Mouse (Mus musculus) common myeloid progenitor, adult 5-6 weeks (primary cell): ENCODE data around the gene Adipoq. TPM values are rescaled to one million over a fixed set of nuclear protein-coding genes. Genes with fewer than 3 reads are reported as not detected.
"Not testable (repeated sequence)": the region's sequence is repeated elsewhere in the genome, so short reads cannot be mapped to it uniquely, and the experiment has no call there.

ENCODE experiments used
- ATAC-seq: replicated peaks from 2 replicates; pipeline ENCODE4 v1.8.0; 2016; ENCODE audit warnings: low read depth, mild to moderate bottlenecking, moderate TSS enrichment, inconsistent platforms; ENCODE audit not compliant: poor library complexity, severe bottlenecking
- total RNA-seq: library from RNA; stranded (forward); fragments of 200-1000, 187-1606 nt; gene quantifications from 2 replicates; pipeline ENCODE4 v1.2.3, GENCODE M21; 2017

Gene Adipoq
- not detected in 2 replicates for total RNA-seq

- ATAC-seq: no peak
Observed at GRCm38 (mm10) chr16:23146280-23146679, at the start of gene Adipoq. Adipoq (plus strand) TSS chr16:23146536.

DNA sequence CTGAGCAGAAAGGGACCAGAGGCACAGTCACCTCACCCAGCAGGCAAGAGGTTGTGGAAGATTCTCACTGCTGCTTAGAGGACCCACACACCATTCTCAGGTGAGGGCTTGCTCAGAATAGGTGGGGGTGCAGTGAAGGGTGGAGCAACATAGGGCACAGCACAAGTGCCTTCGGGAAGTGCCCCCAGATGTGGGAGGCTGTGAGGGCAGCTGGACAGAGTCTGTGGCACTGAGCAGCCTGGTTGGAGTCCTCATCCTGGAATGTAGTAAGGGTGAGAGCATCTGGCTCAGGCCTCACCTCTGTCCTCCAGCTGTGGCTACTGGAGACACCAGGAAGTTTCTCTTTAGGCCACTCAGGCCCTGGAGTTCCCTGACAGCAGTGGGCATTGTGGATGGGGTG, 49.5 kb upstream of the Adipoq start:
- not testable (repeated sequence) for ATAC-seq

DNA sequence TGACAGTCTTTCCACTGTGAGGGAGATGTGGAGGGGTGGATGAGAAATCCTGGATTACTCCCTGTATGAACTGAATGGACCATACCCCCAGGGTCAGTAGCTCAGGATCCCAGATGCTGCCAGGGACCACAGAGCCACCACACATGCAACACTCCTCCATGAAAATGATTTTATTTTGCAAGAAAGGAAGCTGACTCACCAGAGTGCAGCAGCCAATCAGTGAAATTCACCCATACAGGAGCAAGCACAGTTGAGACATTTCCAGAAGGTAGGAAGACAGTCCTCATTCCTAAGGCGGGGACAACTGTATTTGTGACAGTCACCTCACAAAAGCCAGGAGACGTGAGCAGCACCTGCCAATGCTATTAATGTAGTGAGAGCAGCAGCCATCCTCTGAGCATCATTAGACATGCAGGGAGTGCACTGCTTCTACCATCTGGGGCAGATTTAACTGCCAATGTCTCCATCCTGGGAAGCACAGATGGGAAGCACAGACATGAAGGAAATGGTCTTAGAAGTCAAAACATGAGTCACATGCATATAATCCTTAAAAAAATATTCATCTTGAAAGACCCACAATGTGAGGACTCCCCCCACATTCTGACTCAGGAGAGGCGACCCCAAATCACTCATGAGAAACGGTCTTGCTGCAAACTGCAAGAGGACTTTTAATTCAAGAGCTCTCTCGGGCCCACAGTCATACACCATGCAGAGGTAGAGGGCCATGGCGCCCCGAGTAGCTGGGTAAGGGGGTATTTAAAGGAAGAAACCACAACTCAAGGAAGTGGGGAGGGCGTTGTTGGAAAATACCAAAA, 48.8 kb upstream of the Adipoq start:
- not testable (repeated sequence) for ATAC-seq

DNA sequence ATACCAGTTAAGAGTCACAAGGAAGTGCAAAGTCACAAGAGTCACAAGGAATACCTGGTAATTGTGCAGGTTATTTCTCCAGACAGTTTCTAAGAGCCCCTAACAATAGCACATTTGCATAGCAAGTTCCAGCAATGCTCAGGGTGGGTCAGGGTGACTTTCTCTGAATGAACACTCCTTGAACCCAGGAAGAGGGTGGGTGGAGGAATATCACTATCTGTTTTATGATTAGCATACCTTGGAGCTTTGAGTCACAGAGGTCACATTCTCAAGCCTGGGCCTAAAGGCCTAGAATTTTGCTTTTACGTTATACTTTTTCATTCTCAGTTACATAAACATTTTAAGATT, 48.3 kb upstream of the Adipoq start:
- ATAC-seq: not testable (repeated sequence)

GRCm38 (mm10) chr16:23099632-23100031, 46.7 kb upstream of the Adipoq start:
- no peak for ATAC-seq

GRCm38 (mm10) chr16:23100099-23100575, 46.2 kb upstream of the Adipoq start:
- ATAC-seq: peak; percentile 19; the same call in 1 of the 2 replicates

- ATAC-seq: peak; percentile 69
Observed at GRCm38 (mm10) chr16:23100613-23101012, 45.7 kb upstream of the Adipoq start.

DNA sequence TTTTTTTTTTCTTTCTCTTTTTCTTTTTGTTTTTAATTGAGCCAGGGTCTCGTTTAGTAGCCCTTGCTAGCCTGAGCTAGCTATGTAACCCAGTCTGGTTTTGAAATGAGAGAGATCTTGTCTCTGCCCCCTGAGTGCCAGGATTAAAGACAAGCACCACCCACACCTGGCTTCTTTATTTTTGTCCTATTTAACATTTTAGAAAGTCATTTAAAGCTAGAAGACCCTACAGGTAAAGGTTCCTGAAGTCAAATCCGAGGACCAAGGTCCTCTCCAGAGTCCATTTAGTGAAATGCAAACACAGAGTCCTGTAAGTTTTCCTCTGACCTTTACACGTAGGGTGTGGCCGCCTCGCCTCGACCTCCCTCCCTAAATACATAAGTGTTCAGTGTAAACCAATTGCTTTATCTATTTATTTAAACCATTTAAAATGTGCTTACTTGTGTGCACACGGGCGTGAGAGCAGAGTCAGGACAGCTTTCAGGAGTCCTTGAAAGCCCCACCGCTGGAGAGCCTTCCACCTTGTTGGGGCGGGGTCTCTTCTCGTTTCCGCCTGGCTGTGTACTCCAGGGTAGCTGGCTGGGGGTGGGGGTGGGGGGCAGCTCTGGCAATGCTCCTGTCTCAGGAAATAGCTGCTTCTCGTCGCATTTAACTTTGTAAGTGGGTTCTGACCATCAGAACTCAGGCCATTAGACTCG, 43.8 kb upstream of the Adipoq start:
- ATAC-seq: no peak

DNA sequence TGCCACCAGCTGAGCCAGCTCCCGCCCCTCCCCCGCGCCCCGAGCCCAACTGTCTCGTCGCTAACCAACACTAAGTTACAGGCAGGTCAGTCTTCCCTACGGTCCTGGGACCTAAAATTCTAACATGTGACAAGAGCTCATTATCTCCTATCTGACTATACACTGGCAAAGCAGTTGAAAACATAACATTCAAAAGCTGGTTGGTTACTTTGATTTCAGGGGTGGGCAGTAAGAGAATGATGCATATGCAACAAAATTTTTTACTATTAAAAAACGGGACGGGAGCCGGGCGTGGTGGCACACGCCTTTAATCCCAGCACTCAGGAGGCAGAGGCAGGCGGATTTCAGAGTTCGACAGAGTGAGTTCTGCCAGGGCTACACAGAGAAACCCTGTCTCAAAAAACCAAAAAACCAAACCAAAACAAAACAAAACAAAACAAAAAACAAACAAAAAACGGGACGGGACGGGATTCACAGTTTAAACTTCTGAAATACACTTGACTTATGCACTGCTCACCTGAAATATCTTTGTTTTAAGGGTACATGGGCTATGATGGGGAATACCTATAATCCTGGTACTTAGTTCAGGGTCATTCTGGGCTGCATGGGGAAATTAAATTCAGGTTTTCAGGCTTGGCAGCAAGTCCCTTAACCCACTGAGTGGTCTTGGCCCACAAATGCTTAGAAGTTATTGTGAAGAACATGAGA, 43.1 kb upstream of the Adipoq start:
- ATAC-seq: no peak

GRCm38 (mm10) chr16:23103841-23104240, 42.5 kb upstream of the Adipoq start:
- no peak for ATAC-seq

DNA sequence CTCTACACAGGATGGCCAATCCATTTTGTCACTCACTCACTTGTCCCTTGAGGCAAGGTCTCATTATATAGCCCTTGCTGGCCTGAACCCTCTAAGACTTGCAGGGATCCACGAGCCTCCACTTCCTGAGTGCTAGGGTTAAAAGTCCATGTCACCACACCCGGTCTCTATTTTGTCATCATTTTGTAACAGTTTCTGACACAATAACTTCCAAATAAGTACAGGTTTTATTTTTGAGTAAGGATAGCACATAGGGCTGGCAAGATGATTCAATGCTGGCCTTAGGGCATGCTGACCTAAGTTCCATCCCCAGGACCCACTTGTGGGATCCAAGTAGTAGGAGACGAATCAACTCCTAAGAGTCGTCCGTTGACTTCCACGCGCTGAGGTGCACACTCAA, 40.2 kb upstream of the Adipoq start:
- no peak for ATAC-seq

DNA sequence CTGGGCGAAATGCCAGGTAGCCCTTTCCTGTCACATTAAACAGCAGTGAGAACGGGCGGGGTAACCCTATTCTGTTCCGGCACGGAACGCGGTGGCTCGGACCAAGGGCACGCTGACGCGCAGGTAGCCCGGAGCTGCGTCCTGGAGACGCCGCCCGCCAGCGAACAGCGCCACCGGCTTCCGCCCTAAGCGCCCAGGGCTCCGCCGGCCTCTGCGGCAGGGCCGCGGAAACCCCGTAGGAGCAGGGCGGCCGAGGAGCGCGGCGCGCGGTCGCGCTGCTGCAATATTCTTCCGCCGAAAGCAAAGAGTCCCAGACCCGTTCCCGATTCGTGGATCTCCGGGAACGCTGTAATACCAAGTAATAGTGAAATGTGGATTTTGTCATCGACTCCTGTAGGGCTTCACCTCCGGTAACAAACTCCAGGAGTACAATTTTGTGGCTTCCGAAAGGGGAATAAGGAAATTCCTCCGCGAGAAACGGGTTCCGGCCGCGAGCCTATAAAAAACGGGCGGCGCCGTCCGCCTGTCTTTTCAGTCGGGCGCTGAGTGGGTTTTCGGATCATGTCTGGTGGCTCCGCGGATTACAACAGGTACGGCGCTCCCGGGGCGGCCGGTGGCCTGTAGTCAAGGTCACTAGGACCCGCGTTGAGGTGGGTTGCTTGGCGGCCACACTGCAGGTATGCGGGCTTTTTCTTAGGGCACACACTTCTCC, 38.9 kb upstream of the Adipoq start, which contains the start of gene Eif4a2:
Gene Eif4a2 (plus strand): TSS at position 214 of the 712 bp plus-strand sequence.
- ATAC-seq: peak; percentile 70

GRCm38 (mm10) chr16:23107946-23108759, 38.2 kb upstream of the Adipoq start:
- peak; percentile 69 for ATAC-seq

- no peak for ATAC-seq
Observed at GRCm38 (mm10) chr16:23108943-23109342, 37.4 kb upstream of the Adipoq start.

DNA sequence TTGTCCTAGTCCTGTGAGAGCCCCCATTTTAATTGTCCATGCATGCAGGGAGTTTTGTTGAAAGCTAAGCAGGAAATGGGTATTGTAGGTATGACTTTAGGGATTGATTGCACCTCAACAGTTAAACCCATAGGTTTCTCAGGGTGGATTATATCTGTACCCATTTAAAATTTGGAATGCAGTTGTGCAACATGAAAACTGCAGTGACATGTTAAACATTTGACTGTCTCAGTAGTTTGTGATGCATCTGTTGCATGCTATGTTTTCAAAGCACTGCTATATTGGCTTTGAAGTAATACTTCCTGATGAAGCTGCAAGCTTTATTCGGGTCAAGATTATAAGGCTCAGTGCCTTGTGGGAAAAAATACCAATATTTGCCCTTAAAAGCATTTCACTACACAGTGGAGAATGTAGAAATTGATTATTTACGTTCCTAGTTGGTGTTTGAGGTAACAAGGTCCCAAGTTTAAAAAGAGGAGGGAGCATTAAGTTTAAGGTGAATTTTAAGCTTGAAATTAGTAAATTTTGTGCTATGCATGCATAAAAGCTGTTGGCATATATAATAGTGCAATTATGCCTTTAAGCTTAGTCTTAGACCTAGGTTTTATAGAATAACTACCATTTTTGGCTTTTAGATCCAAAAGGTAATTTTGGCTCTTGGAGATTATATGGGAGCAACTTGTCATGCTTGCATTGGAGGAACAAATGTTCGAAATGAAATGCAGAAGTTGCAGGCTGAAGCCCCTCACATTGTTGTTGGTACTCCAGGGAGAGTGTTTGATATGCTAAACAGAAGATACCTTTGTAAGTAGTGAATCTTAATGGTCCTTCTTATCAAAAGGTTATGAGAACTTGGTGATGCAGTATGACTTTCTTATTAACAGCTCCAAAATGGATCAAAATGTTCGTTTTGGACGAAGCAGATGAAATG, 36.7 kb upstream of the Adipoq start:
- no peak for ATAC-seq

DNA sequence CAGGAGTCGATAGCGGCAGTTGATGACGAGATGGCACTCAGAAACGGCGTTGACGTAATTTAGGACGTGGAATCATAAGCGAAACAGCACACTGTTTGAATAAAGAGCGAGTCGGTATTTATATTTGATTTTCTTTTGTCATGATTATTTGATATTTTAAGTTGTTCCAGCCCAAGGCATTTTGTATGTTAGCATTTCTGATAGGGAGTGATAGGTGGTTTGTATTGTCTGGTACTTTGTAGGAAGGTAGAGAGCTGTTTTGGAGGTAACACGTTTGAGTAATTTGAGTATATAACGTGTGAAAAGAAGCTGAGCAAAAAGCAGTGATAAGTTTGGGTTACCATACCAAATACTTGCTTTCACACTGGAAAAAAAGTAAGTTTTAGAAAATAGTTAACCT, 34.0 kb upstream of the Adipoq start:
- ATAC-seq: no peak

GRCm38 (mm10) chr16:23112861-23113435, 33.4 kb upstream of the Adipoq start:
- ATAC-seq: no peak

DNA sequence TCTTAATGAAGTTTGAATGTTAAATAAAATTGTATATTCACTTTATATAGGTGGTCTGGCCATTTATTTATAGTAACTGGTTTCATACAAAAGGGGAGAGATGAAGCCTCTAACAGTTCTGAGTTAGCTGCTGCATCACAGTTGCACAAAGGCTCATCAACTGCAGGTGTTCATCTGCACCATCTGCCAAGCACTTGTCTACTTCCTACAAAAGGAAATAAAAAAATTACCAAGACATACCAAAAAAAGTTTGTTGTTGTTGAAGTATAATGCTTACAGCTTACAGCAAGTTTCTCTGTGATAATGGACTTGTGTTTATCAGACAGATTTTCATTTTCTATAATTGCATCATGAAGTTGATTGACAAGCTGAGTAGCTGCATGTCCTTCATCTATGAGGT, 32.4 kb upstream of the Adipoq start:
- ATAC-seq: 0 out of 2 replicates have a peak, but pooled peaks have one; percentile 1
